Mouse (Mus musculus): ENCODE measurements at regions not wholly inside any gene's neighbourhood (a gene's known extent, or its start where the extent isn't known, plus 50 kb on each side); places are given as distances from the start of the nearest gene placed in this dataset.

GRCm38 (mm10) chr15:58718282-58718681 is 170.8 kb upstream of the Gm49356 start:
- Histone ChIP-seq H3K9me3 (replicated peaks) (no peaks in the 10 kb centered on the region), H3K36me3 (no peaks in the 10 kb centered on the region), H3K4me3 (no peak overlapping the region), H3K27me3 (ENCODE audit: low read depth, poor library complexity, severe bottlenecking) (no peaks in the 10 kb centered on the region), H3K27ac (replicated peaks) (no peak overlapping the region), H3K4me1 (no peaks in the 10 kb centered on the region)
- no peak for DNase-seq (ENCODE audit: low spot score)
- 87% methylated on average over 7 of the region's 7 CpGs for WGBS

- Histone ChIP-seq H3K36me3 (no peaks in the 10 kb centered on the region), H3K9me3 (replicated peaks) (no peaks in the 10 kb centered on the region), H3K4me3 (no peak overlapping the region), H3K27me3 (ENCODE audit: low read depth, poor library complexity, severe bottlenecking) (no peaks in the 10 kb centered on the region), H3K27ac (replicated peaks) (no peak overlapping the region), H3K4me1 (no peaks in the 10 kb centered on the region)
- 90% methylated on average over 6 of the region's 6 CpGs for WGBS
- DNase-seq (ENCODE audit: low spot score), result no peak
Observed at GRCm38 (mm10) chr15:58719410-58719809, 169.7 kb upstream of the Gm49356 start.

- H3K9me3 ChIP-seq (replicated peaks), result no peaks in the 10 kb centered on the region
- DNase-seq (ENCODE audit: low spot score), result no peak
- WGBS, result 84% methylated on average over 4 of the region's 4 CpGs
- H3K27me3 ChIP-seq (ENCODE audit: low read depth, poor library complexity, severe bottlenecking), result no peaks in the 10 kb centered on the region
- no peaks in the 10 kb centered on the region for H3K36me3 ChIP-seq
- no peak overlapping the region for H3K27ac ChIP-seq (replicated peaks)
- H3K4me3 ChIP-seq, result no peak overlapping the region
- peaks cover 9% of the 10 kb centered on the region for H3K4me1 ChIP-seq
Observed at GRCm38 (mm10) chr15:58727041-58727440, 162.1 kb upstream of the Gm49356 start.

DNA sequence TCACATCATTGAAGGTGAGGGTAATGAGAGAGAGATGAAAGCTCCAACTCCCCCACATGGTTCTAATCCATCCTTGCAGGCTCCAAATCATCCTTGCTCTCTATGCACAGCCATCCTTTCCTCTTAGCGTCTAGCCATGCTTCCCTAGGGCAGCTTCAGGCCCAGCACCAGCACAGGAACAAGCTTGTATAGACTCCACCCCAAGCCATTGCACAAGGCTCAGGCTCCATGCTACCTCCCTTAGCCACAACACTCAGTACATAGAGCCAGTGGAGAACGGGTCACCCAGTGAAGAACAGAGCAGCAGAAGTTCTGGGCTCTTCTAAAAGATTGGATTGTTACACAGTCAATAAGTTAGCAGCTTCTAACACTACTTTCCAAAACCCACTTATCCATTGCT is 160.8 kb upstream of the Gm49356 start:
- Histone ChIP-seq H3K27me3 (ENCODE audit: low read depth, poor library complexity, severe bottlenecking) (no peaks in the 10 kb centered on the region), H3K27ac (replicated peaks) (no peak overlapping the region), H3K4me1 (peaks cover 13% of the 10 kb centered on the region), H3K4me3 (no peak overlapping the region), H3K9me3 (replicated peaks) (no peaks in the 10 kb centered on the region), H3K36me3 (no peaks in the 10 kb centered on the region)
- WGBS, result 88% methylated on average over 2 of the region's 2 CpGs
- no peak for DNase-seq (ENCODE audit: low spot score)

GRCm38 (mm10) chr15:58730861-58731260 is 158.2 kb upstream of the Gm49356 start:
- Histone ChIP-seq H3K27ac (replicated peaks) (no peak overlapping the region), H3K36me3 (no peaks in the 10 kb centered on the region), H3K27me3 (ENCODE audit: low read depth, poor library complexity, severe bottlenecking) (no peaks in the 10 kb centered on the region), H3K9me3 (replicated peaks) (no peaks in the 10 kb centered on the region), H3K4me3 (no peak overlapping the region), H3K4me1 (peaks cover 18% of the 10 kb centered on the region)
- DNase-seq (ENCODE audit: low spot score), result no peak
- WGBS, result 87% methylated on average over 4 of the region's 4 CpGs

GRCm38 (mm10) chr15:58731346-58731745 is 157.8 kb upstream of the Gm49356 start:
- DNase-seq (ENCODE audit: low spot score), result no peak
- Histone ChIP-seq H3K4me3 (no peak overlapping the region), H3K27me3 (ENCODE audit: low read depth, poor library complexity, severe bottlenecking) (no peaks in the 10 kb centered on the region), H3K36me3 (no peaks in the 10 kb centered on the region), H3K9me3 (replicated peaks) (no peaks in the 10 kb centered on the region), H3K4me1 (peaks cover 18% of the 10 kb centered on the region), H3K27ac (replicated peaks) (0 out of 2 replicates have a peak overlapping the region, but pooled peaks have one; percentile 28)
- 87% methylated on average over 7 of the region's 7 CpGs for WGBS

- Histone ChIP-seq H3K36me3 (no peaks in the 10 kb centered on the region), H3K4me3 (no peak overlapping the region), H3K9me3 (replicated peaks) (no peaks in the 10 kb centered on the region), H3K4me1 (peaks cover 18% of the 10 kb centered on the region), H3K27ac (replicated peaks) (0 out of 2 replicates have a peak overlapping the region, but pooled peaks have one; percentile 28), H3K27me3 (ENCODE audit: low read depth, poor library complexity, severe bottlenecking) (no peaks in the 10 kb centered on the region)
- 66% methylated on average over 13 of the region's 13 CpGs for WGBS
- no peak for DNase-seq (ENCODE audit: low spot score)
Observed at GRCm38 (mm10) chr15:58731952-58732642, 157.0 kb upstream of the Gm49356 start.
